Comparison of ENCODE assay signal across 8 mouse cellular contexts in the genomic region with DNA sequence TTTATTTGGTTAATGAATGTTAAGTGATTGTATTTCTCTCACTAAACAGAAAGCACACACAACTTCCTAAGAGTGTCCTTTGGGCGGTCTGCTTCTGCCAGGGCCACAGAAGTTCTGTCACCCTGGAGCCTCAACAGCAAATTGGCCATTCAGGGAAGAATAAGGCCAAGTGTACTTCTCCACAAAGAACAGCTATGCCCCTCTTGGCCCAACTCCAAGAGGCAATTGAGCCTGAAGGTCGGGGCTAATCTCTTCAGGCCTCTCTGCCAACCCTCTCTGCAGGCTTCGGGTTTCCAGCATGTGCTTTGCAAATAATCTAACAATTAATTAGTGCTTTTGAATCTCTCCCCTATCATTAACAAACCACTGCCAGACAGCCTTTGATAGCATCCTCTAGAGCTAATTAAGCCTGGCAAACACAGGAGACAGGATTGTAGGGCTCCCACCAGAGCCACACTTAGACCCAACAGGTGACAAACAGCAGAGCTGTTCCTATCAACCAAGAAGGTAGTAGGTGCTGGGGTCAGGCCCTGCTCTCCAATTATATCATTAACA. TPM values are rescaled to one million over a fixed set of nuclear protein-coding genes. Genes with fewer than 3 reads are reported as not detected.
DNase-seq lines count a peak whose midpoint lies in the region; ATAC-seq lines count a peak whose summit lies in the region.

No protein-coding gene starts in this region.

- DNase-seq in ovary, adult 18-20 months (ENCODE audit: low spot score): peak; percentile 77
- DNase-seq in ovary, postnatal 14 days (ENCODE audit: low spot score): no peak
- DNase-seq in heart, adult 8-10 months (ENCODE audit: low spot score): peak; percentile 32
- DNase-seq in kidney, adult 9 months: peak; percentile 60
- peak; percentile 35 for DNase-seq in liver
- no peak for DNase-seq in thymus, postnatal 25 days
- DNase-seq in natural killer cell, adult 2 months (ENCODE audit: low spot score in 2 of 2): no peak

- H3K36me3 ChIP-seq in neural tube, embryonic 13.5 days: no peaks in the 10 kb centered on the region

- no peak overlapping the region for H3K4me3 ChIP-seq in neural tube, embryonic 13.5 days

- peaks cover 29% of the 10 kb centered on the region for H3K4me1 ChIP-seq in neural tube, embryonic 13.5 days (replicated peaks)

- 10% methylated on average over 3 of the region's 3 CpGs for WGBS in neural tube, embryonic 13.5 days

- no peak overlapping the region for H3K9ac ChIP-seq in neural tube, embryonic 13.5 days

- H3K27ac ChIP-seq in neural tube, embryonic 13.5 days (replicated peaks): no peak overlapping the region

- ATAC-seq in neural tube, embryonic 13.5 days (ENCODE audit: low read depth): peak; percentile 86

- H3K27me3 ChIP-seq in neural tube, embryonic 13.5 days: peaks cover 29% of the 10 kb centered on the region

- H3K4me2 ChIP-seq in neural tube, embryonic 13.5 days: no peak overlapping the region

- peaks cover 8% of the 10 kb centered on the region; the same call in 1 of the 2 replicates for H3K9me3 ChIP-seq in neural tube, embryonic 13.5 days

RNA-seq across cellular contexts. Expression of gene Tgfbr3, which starts 37.6 kb away (rescaled TPM):
- total RNA-seq in heart, adult 8-10 months (2022): 10 to 100 TPM; 38.5 to 48.2 (median 44.6) TPM
- polyA plus RNA-seq in neural tube, embryonic 13.5 days (2015; fragmentation: Nextera tagmentation; extraction: Ambion mirVana): 6.9 and 7.8 TPM in 2 replicates

Comparison
In these comparisons a context has a peak if more than half of its experiments do, and no peak if none do; other contexts are left out.
1. DNase-seq: peak in ovary, adult 18-20 months (single experiment), heart, adult 8-10 months (single experiment), kidney, adult 9 months (single experiment) and liver (single experiment); none in ovary, postnatal 14 days (single experiment), thymus, postnatal 25 days (single experiment) and natural killer cell, adult 2 months (0 of 2).